15 mouse cellular contexts compared by ENCODE assay signal in genomic region chr2:122306184-122306583, GRCm38 (mm10). TPM values are rescaled to one million over a fixed set of nuclear protein-coding genes. Genes with fewer than 3 reads are reported as not detected.
DNase-seq lines count a peak whose midpoint lies in the region; ATAC-seq lines count a peak whose summit lies in the region.
"Had no signal": no experiment of that assay in that cellular context is flagged by ENCODE, and none has a peak within 500 bp of the region (broad histone marks: within the 10 kb centered on the region; RNA-seq: fewer than 3 reads in every experiment).

No protein-coding gene starts in this region.

- peak; percentile 53; the same call in 1 of the 2 replicates for ATAC-seq in embryonic facial prominence, embryonic 15.5 days (ENCODE audit: insufficient number of reproducible peaks, low FRiP score, low TSS enrichment, low read depth)
- ATAC-seq in liver, embryonic 12.5 days: no peak

- H3K27me3 ChIP-seq in embryonic facial prominence, embryonic 15.5 days: peaks cover 68% of the 10 kb centered on the region
- peaks cover 98% of the 10 kb centered on the region for H3K27me3 ChIP-seq in liver, embryonic 12.5 days (replicated peaks)

- no peak overlapping the region for H3K4me3 ChIP-seq in embryonic facial prominence, embryonic 15.5 days (replicated peaks)
- H3K4me3 ChIP-seq in liver, embryonic 12.5 days: no peak overlapping the region
- H3K4me3 ChIP-seq: heart, embryonic 13.5 days; neural tube, embryonic 12.5 days had no signal

- H3K36me3 ChIP-seq in embryonic facial prominence, embryonic 15.5 days: no peaks in the 10 kb centered on the region
- no peaks in the 10 kb centered on the region for H3K36me3 ChIP-seq in liver, embryonic 12.5 days
- H3K36me3 ChIP-seq: heart, embryonic 13.5 days; neural tube, embryonic 12.5 days had no signal

- H3K9ac ChIP-seq in embryonic facial prominence, embryonic 15.5 days: no peak overlapping the region
- no peak overlapping the region for H3K9ac ChIP-seq in liver, embryonic 12.5 days
- H3K9ac ChIP-seq: heart, embryonic 13.5 days; neural tube, embryonic 12.5 days had no signal

- 0 out of 2 replicates have a peak overlapping the region, but pooled peaks have one; percentile 7 for H3K27ac ChIP-seq in embryonic facial prominence, embryonic 15.5 days (replicated peaks)
- H3K27ac ChIP-seq in liver, embryonic 12.5 days: no peak overlapping the region
- H3K27ac ChIP-seq: heart, embryonic 13.5 days; macrophage; neural tube, embryonic 12.5 days had no signal

- no peaks in the 10 kb centered on the region for H3K9me3 ChIP-seq in embryonic facial prominence, embryonic 15.5 days (replicated peaks)
- no peaks in the 10 kb centered on the region for H3K9me3 ChIP-seq in liver, embryonic 12.5 days (replicated peaks)
- H3K9me3 ChIP-seq: heart, embryonic 13.5 days; neural tube, embryonic 12.5 days had no signal

- H3K4me1 ChIP-seq in embryonic facial prominence, embryonic 15.5 days: peaks cover 18% of the 10 kb centered on the region
- H3K4me1 ChIP-seq in liver, embryonic 12.5 days: peaks cover 6% of the 10 kb centered on the region

- DNase-seq in adrenal gland, adult (ENCODE audit: inconsistent age in 2 of 2, low spot score in 1 of 2): peak; percentile 66 to 73
- no peak for DNase-seq in adrenal gland, postnatal 4 days (ENCODE audit: low spot score in 2 of 2)
- peak; percentile 36 to 51 for DNase-seq in left cerebral cortex, postnatal 10 days (ENCODE audit: extremely low spot score in 1 of 2, low spot score in 2 of 2)
- DNase-seq in left cerebral cortex, postnatal 36 days (ENCODE audit: low spot score in 2 of 2): no peak
- DNase-seq in 416B (ENCODE audit: low read depth): peak; percentile 83
- no peak for DNase-seq in kidney, postnatal 10 days
- DNase-seq: cerebellum, adult 11 months; kidney, adult 9 months; liver; thymus, adult 2 months had no signal

- H3K4me2 ChIP-seq in embryonic facial prominence, embryonic 15.5 days (replicated peaks): no peak overlapping the region
- no peak overlapping the region for H3K4me2 ChIP-seq in liver, embryonic 12.5 days
- H3K4me2 ChIP-seq: heart, embryonic 13.5 days; neural tube, embryonic 12.5 days had no signal

- intact Hi-C loops in left cerebral cortex, postnatal 10 days (cut with DNase I): loop anchor here (10.0 kb wide), 1 partner anchor 249 kb away; no protein-coding TSS in a partner anchor
- intact Hi-C loops in left cerebral cortex, postnatal 36 days (cut with DNase I): loop anchor here (5.0 kb wide), 1 partner anchor 71 kb away; no protein-coding TSS in a partner anchor

- WGBS in embryonic facial prominence, embryonic 15.5 days: 34% methylated on average over 4 of the region's 4 CpGs
- WGBS in liver, embryonic 12.5 days (ENCODE audit: insufficient replicate concordance): 38% methylated on average over 4 of the region's 4 CpGs

RNA-seq across cellular contexts. Expression of gene Duoxa1, which starts 7.3 kb away (rescaled TPM):
- under 1 TPM in 1 of 2 experiments, not detected in 1; 0.25 TPM for total RNA-seq in adrenal gland, postnatal 4 days (2021)
- total RNA-seq in left cerebral cortex, postnatal 10 days (2021): under 1 TPM; 0.21 to 0.39 TPM
- not detected for total RNA-seq in left cerebral cortex, postnatal 36 days (2021)
- polyA plus RNA-seq in embryonic facial prominence, embryonic 15.5 days (2015; fragmentation: Nextera tagmentation; extraction: Ambion mirVana): 6.6 and 7.6 TPM in 2 replicates
- not detected in 2 replicates for polyA plus RNA-seq in liver, embryonic 12.5 days (2016; fragmentation: Nextera tagmentation; extraction: Ambion mirVana)
- polyA plus RNA-seq: macrophage; neural tube, embryonic 12.5 days had no signal

RNA-seq across cellular contexts. Expression of gene Duoxa2, which starts 7.5 kb away (rescaled TPM):
- total RNA-seq in adrenal gland, postnatal 4 days (2021): under 1 TPM in 1 of 2 experiments, not detected in 1; 0.20 TPM
- total RNA-seq in left cerebral cortex, postnatal 10 days (2021): under 1 TPM; 0.22 to 0.34 TPM
- total RNA-seq in left cerebral cortex, postnatal 36 days (2021): not detected
- 0.25 TPM in 1 of 2 replicates, not detected in the other for polyA plus RNA-seq in embryonic facial prominence, embryonic 15.5 days (2015; fragmentation: Nextera tagmentation; extraction: Ambion mirVana)
- polyA plus RNA-seq in liver, embryonic 12.5 days (2016; fragmentation: Nextera tagmentation; extraction: Ambion mirVana): not detected in 2 replicates
- polyA plus RNA-seq: heart, embryonic 13.5 days; macrophage; neural tube, embryonic 12.5 days had no signal

RNA-seq across cellular contexts. Expression of gene Duox2, which starts 7.9 kb away (rescaled TPM):
- under 1 TPM; 0.08 to 0.17 TPM for total RNA-seq in adrenal gland, postnatal 4 days (2021)
- under 1 TPM in 1 of 2 experiments, not detected in 1; 0.26 TPM for total RNA-seq in left cerebral cortex, postnatal 10 days (2021)
- not detected for total RNA-seq in left cerebral cortex, postnatal 36 days (2021)
- 0.05 and 0.11 TPM in 2 replicates for polyA plus RNA-seq in embryonic facial prominence, embryonic 15.5 days (2015; fragmentation: Nextera tagmentation; extraction: Ambion mirVana)
- not detected in 2 replicates for polyA plus RNA-seq in liver, embryonic 12.5 days (2016; fragmentation: Nextera tagmentation; extraction: Ambion mirVana)
- polyA plus RNA-seq: macrophage had no signal

RNA-seq across cellular contexts. Expression of gene Duox1, which starts 9.3 kb away (rescaled TPM):
- total RNA-seq in adrenal gland, postnatal 4 days (2021): under 1 TPM in 1 of 2 experiments, not detected in 1; 0.06 TPM
- under 1 TPM; 0.15 to 0.26 TPM for total RNA-seq in left cerebral cortex, postnatal 10 days (2021)
- under 1 TPM in 1 of 2 experiments, not detected in 1; 0.05 TPM for total RNA-seq in left cerebral cortex, postnatal 36 days (2021)
- polyA plus RNA-seq in embryonic facial prominence, embryonic 15.5 days (2015; fragmentation: Nextera tagmentation; extraction: Ambion mirVana): 1.5 TPM in 2 replicates
- not detected in 2 replicates for polyA plus RNA-seq in liver, embryonic 12.5 days (2016; fragmentation: Nextera tagmentation; extraction: Ambion mirVana)
- polyA plus RNA-seq: heart, embryonic 13.5 days; macrophage had no signal

Comparison
In these comparisons a context has a peak if more than half of its experiments do, and no peak if none do; other contexts are left out.
1. DNase-seq: peak in adrenal gland, adult (2 of 2), left cerebral cortex, postnatal 10 days (2 of 2) and 416B (single experiment); none in adrenal gland, postnatal 4 days (0 of 2), left cerebral cortex, postnatal 36 days (0 of 2) and kidney, postnatal 10 days (single experiment).